Mouse (Mus musculus) kidney, adult 18-20 months (tissue): ENCODE data around the gene Ampd3.

ENCODE experiments used
- DNase-seq: peaks from one replicate; pipeline ENCODE4 v3.0.0; 2021

The Ampd3 gene

GRCm38 (mm10) chr7:110804266-110804665 is 36.3 kb downstream of the Ampd3 start:
- DNase-seq = no peak

DNA sequence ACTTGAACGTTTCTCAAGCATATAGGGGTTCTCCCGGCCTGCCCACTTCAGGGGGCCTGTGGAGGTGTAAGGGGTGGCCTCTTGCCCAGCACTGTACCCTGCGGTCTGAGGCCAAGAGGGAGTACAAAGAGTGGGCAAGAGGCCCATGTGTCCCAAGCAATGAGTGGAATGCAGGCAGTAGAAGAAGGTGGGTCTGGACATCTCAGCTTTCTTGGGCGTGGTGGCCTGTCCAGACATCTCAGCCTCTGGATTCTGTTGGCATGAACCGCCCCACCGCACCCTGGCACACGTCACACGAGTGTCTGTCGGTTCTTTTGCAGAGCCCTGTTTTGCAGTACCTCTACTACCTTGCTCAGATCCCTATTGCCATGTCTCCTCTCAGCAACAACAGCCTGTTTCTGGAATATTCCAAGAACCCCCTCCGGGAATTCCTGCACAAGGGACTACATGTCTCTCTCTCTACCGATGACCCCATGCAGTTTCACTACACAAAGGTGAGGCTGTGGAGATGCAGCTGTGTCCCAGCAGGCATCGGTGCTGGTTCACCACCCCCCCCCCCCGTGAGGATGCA is 39.5 kb downstream of the Ampd3 start:
- no peak for DNase-seq

DNA sequence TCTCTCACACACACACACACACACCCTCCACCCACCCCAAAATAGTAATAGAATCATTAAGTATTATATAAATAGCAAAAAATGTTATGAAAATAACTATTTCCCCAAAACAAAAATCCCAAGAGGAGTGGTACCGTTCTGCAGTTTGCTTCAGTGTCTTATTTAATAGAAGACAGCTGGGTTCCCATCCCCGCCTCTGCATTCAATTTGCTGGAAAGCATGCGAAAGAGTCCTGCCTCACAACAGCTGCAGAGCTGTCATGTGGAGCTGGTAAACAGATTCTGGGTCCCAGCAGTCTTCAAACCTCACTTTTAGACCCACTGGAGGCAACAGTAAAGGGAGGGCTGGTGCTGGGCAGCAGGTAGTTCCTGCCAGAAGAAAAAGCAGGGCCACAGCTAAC is 41.0 kb downstream of the Ampd3 start:
- no peak for DNase-seq

- DNase-seq = no peak
These were observed 41.9 kb downstream of the Ampd3 start for GRCm38 (mm10) chr7:110809585-110810557.

DNA sequence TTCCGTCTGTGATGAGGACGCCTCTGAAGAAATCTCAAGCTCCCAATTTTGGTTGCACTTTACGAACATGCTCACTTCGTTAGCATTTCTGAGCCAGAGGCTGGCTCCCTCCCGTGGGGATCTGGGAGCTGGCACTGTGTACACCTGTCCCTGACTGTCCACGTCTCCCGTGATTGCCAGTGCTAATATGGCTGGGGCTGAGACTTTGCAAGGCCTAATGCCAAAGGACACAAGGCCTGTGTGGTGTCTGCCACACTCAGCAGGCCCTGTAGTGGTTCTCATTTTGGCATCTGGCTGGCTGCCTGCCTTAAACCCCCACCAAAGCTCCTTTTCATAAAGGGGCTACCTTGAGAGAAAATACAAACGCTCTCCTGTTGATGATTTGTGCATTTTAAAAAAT is 43.0 kb downstream of the Ampd3 start:
- DNase-seq = no peak

GRCm38 (mm10) chr7:110811529-110811928 is 43.5 kb downstream of the Ampd3 start:
- DNase-seq = no peak

DNA sequence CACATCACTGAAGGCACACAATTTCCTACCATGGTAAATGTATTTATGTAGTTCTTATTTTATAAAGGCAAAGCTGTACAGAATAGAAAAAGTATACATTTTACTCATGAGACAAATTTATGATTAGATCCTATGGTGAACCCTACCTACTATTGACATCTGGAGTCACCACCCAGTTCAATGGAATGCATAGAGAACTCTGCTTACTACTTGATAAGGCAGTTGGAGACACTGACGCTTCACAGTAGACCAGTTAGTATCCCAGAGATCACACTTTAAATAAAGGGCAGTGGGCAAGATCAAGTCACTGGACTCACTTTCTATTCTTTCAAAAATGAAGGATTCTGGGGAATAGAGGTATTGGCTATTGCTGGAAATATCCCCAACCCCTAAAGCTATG is 46.0 kb downstream of the Ampd3 start:
- DNase-seq = no peak

GRCm38 (mm10) chr7:110816037-110816436 is 48.0 kb downstream of the Ampd3 start:
- DNase-seq = peak; percentile 59

DNA sequence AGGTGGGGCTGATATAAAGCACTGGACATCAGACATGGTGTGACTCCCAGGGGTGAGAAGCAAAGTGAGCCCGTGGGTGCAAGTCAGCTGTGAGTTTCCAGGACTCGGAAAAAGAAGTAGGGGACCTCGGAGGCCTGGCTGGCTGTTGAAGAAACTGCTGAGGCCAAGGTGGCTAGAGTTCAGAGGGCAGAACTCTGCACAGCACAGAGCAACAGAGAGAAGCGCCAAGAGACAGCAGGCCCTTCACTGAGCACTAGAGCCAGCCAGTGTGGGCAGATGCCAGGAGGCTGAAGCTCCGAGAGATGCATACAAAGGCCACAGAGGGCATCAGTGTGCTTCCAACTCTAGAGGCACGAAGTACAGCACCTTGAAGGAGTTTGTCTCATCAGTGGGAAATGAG is 50.2 kb downstream of the Ampd3 start:
- peak; percentile 30 for DNase-seq

DNA sequence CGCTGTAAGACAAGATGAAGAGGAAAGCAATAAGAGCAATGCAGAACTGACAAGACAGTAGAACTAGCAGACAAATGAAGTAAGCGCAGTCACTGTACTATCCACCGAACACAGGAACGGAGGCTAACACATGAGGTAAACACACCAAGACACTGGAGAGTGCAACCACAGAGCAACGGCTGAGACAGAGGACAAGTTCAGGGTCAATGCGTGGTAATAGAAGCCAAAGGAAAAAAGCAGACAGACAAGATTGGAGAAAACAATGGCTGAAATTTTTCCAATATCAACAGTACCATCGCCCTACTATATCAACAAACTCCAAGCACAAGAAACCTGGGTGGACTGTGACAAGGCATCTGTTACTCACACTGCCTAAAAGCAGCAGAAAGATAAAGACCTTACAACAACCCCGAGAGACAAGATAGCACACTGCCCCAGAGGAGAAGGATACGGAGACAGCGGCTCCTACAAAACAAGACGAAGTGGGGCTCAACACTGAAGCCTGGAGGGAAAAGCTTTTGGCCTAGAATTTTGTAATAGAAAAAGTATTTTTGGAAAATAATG is 50.9 kb downstream of the Ampd3 start:
- no peak for DNase-seq

DNA sequence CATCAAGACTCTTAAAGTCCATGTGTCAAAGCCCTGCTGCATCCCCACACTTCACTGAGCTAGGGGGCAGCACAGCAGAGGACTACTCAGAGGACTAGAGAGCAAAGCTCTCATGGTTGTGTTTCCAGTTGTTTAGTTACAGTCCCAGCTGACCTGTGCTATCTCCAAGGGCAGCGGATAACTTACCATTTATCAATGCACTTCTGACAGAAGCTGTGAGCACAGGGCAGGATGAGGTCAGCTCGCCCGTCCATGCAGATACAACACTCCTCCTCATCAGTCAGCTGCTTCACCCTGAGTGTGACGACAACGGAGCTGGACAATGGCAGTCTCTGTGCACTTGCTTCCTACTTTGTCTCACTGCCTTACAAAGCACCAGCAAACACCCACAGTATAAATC is 53.1 kb downstream of the Ampd3 start:
- no peak for DNase-seq

GRCm38 (mm10) chr7:110821653-110822052 is 53.6 kb downstream of the Ampd3 start:
- DNase-seq = no peak

GRCm38 (mm10) chr7:110822055-110822454 is 54.0 kb downstream of the Ampd3 start:
- no peak for DNase-seq

- no peak for DNase-seq
These were observed 55.1 kb downstream of the Ampd3 start for GRCm38 (mm10) chr7:110823076-110823475.

GRCm38 (mm10) chr7:110823593-110823992 is 55.6 kb downstream of the Ampd3 start:
- no peak for DNase-seq

- DNase-seq = no peak
These were observed 56.3 kb downstream of the Ampd3 start for GRCm38 (mm10) chr7:110823995-110824953.

- DNase-seq = no peak
These were observed 65.0 kb downstream of the Ampd3 start for GRCm38 (mm10) chr7:110833024-110833423.

DNA sequence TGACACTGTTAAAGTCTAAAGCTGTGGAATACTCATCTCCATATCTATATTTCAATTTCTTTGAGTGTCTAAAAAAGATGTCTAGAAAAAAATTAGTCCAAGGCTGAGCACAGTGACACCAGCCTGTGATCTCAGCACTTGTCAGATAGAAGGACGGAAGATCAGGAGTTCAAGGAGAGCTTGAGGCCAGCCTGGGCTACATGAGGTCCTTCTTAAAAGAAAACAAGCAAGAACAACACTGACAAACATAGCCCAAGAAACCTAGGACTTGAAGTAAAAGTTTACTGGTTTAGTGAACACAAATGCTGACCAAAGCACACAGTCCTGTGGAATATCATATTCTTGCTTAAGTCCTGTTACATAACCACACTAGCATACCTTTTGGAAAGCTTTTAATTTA is 66.0 kb downstream of the Ampd3 start:
- no peak for DNase-seq

DNA sequence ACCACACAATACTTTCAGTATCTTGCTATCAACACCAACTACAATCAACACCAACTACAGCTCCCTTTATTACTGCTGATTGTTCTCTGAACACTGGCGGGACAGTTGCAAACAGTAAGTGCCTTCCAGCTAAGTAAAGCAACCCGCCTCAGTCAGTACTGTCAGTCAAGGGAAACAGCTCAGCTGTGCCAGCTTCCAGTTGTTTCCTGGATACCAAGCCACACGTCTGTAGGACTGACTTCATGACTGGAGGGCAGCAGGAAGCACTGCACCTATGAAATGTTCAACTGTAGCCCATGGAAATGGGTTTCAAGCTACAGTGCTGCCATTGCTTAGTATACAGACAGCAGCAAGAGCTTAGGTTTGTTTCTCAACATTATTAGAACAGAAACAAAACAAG is 66.5 kb downstream of the Ampd3 start:
- DNase-seq = no peak

- no peak for DNase-seq
These were observed 72.3 kb downstream of the Ampd3 start for GRCm38 (mm10) chr7:110840332-110840731.

GRCm38 (mm10) chr7:110843916-110844874 is 76.2 kb downstream of the Ampd3 start, which contains the start of gene Rnf141:
Rnf141 (minus strand) TSS chr7:110844457.
- peak; percentile 92 for DNase-seq

GRCm38 (mm10) chr7:110847321-110847720 is 79.3 kb downstream of the Ampd3 start:
- no peak for DNase-seq
